Mouse (Mus musculus): Measurements from ENCODE around the gene Tsc22d2. TPM values are rescaled to one million over a fixed set of nuclear protein-coding genes. Genes with fewer than 3 reads are reported as not detected.

Tsc22d2 gene
- polyA plus RNA-seq, 1 experiment from 2014 or later = 13.6 TPM

GRCm38 (mm10) chr3:58382676-58383075 is 31.8 kb upstream of the Tsc22d2 start:
- H3K4me3 ChIP-seq (ENCODE audit: low read depth, low read length) = no peak overlapping the region
- no peaks in the 10 kb centered on the region for H3K27me3 ChIP-seq (ENCODE audit: control insufficient read depth, insufficient read depth, low read length)
- ATAC-seq (ENCODE audit: insufficient read depth, low FRiP score, low TSS enrichment) = no peak
- H3K9ac ChIP-seq (ENCODE audit: low read length) = no peak overlapping the region
- DNase-seq (ENCODE audit: low spot score) = no peak
- no peaks in the 10 kb centered on the region for H3K4me1 ChIP-seq (ENCODE audit: control insufficient read depth, insufficient read depth, low read length)
- no peaks in the 10 kb centered on the region for H3K9me3 ChIP-seq (ENCODE audit: control insufficient read depth, low read length)
- no peak overlapping the region for H3K27ac ChIP-seq (ENCODE audit: low read depth, low read length)
- 89% methylated on average over 1 of the region's 1 CpGs for WGBS
- H3K36me3 ChIP-seq (ENCODE audit: control insufficient read depth, insufficient read depth, low read length) = no peaks in the 10 kb centered on the region
- no peak overlapping the region for H3K4me2 ChIP-seq (ENCODE audit: low read depth)

DNA sequence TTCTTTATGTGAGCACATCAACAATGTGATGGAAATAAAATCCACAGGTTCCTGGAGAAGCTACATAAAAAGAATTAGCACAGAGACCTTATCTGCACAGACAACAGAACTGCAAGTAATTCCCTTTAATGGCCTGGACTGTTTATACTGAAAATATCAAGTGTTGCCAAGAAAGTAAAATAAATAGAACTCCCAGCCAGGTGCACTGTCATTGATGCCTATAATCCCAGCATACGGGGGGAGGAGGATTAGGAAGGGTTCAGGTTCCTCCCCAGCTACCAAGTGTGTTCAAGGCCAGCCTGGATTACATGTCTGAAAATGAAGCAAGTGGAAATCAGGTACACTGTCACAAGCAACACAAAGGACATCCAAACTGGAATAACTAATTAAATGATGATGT is 29.5 kb upstream of the Tsc22d2 start:
- H3K4me2 ChIP-seq (ENCODE audit: low read depth) = no peak overlapping the region
- no peak overlapping the region for H3K9ac ChIP-seq (ENCODE audit: low read length)
- H3K4me3 ChIP-seq (ENCODE audit: low read depth, low read length) = no peak overlapping the region
- no peaks in the 10 kb centered on the region for H3K36me3 ChIP-seq (ENCODE audit: control insufficient read depth, insufficient read depth, low read length)
- H3K27me3 ChIP-seq (ENCODE audit: control insufficient read depth, insufficient read depth, low read length) = no peaks in the 10 kb centered on the region
- DNase-seq (ENCODE audit: low spot score) = no peak
- ATAC-seq (ENCODE audit: insufficient read depth, low FRiP score, low TSS enrichment) = no peak
- no peaks in the 10 kb centered on the region for H3K9me3 ChIP-seq (ENCODE audit: control insufficient read depth, low read length)
- no peak overlapping the region for H3K27ac ChIP-seq (ENCODE audit: low read depth, low read length)
- no peaks in the 10 kb centered on the region for H3K4me1 ChIP-seq (ENCODE audit: control insufficient read depth, insufficient read depth, low read length)
- WGBS = 61% methylated on average over 1 of the region's 1 CpGs

- H3K9ac ChIP-seq (ENCODE audit: low read length) = no peak overlapping the region
- 86% methylated on average over 4 of the region's 4 CpGs for WGBS
- no peak overlapping the region for H3K4me2 ChIP-seq (ENCODE audit: low read depth)
- DNase-seq (ENCODE audit: low spot score) = no peak
- no peaks in the 10 kb centered on the region for H3K27me3 ChIP-seq (ENCODE audit: control insufficient read depth, insufficient read depth, low read length)
- ATAC-seq (ENCODE audit: insufficient read depth, low FRiP score, low TSS enrichment) = no peak
- H3K9me3 ChIP-seq (ENCODE audit: control insufficient read depth, low read length) = no peaks in the 10 kb centered on the region
- no peaks in the 10 kb centered on the region for H3K36me3 ChIP-seq (ENCODE audit: control insufficient read depth, insufficient read depth, low read length)
- H3K4me1 ChIP-seq (ENCODE audit: control insufficient read depth, insufficient read depth, low read length) = no peaks in the 10 kb centered on the region
- H3K27ac ChIP-seq (ENCODE audit: low read depth, low read length) = no peak overlapping the region
- no peak overlapping the region for H3K4me3 ChIP-seq (ENCODE audit: low read depth, low read length)
Observed at GRCm38 (mm10) chr3:58388731-58389130, 25.8 kb upstream of the Tsc22d2 start.

- no peak for ATAC-seq (ENCODE audit: insufficient read depth, low FRiP score, low TSS enrichment)
- H3K27me3 ChIP-seq (ENCODE audit: control insufficient read depth, insufficient read depth, low read length) = no peaks in the 10 kb centered on the region
- no peak overlapping the region for H3K27ac ChIP-seq (ENCODE audit: low read depth, low read length)
- H3K9me3 ChIP-seq (ENCODE audit: control insufficient read depth, low read length) = no peaks in the 10 kb centered on the region
- no peak overlapping the region for H3K9ac ChIP-seq (ENCODE audit: low read length)
- no peaks in the 10 kb centered on the region for H3K4me1 ChIP-seq (ENCODE audit: control insufficient read depth, insufficient read depth, low read length)
- H3K4me2 ChIP-seq (ENCODE audit: low read depth) = no peak overlapping the region
- no peak overlapping the region for H3K4me3 ChIP-seq (ENCODE audit: low read depth, low read length)
- WGBS = 80% methylated on average over 5 of the region's 5 CpGs
- no peaks in the 10 kb centered on the region for H3K36me3 ChIP-seq (ENCODE audit: control insufficient read depth, insufficient read depth, low read length)
- no peak for DNase-seq (ENCODE audit: low spot score)
Observed at GRCm38 (mm10) chr3:58398541-58398940, 16.0 kb upstream of the Tsc22d2 start.

GRCm38 (mm10) chr3:58399931-58400330 is 14.6 kb upstream of the Tsc22d2 start:
- no peaks in the 10 kb centered on the region for H3K36me3 ChIP-seq (ENCODE audit: control insufficient read depth, insufficient read depth, low read length)
- H3K4me2 ChIP-seq (ENCODE audit: low read depth) = no peak overlapping the region
- no peaks in the 10 kb centered on the region for H3K4me1 ChIP-seq (ENCODE audit: control insufficient read depth, insufficient read depth, low read length)
- 72% methylated on average over 3 of the region's 3 CpGs for WGBS
- H3K4me3 ChIP-seq (ENCODE audit: low read depth, low read length) = no peak overlapping the region
- H3K9me3 ChIP-seq (ENCODE audit: control insufficient read depth, low read length) = no peaks in the 10 kb centered on the region
- no peak overlapping the region for H3K9ac ChIP-seq (ENCODE audit: low read length)
- no peaks in the 10 kb centered on the region for H3K27me3 ChIP-seq (ENCODE audit: control insufficient read depth, insufficient read depth, low read length)
- ATAC-seq (ENCODE audit: insufficient read depth, low FRiP score, low TSS enrichment) = no peak
- H3K27ac ChIP-seq (ENCODE audit: low read depth, low read length) = no peak overlapping the region
- DNase-seq (ENCODE audit: low spot score) = no peak

DNA sequence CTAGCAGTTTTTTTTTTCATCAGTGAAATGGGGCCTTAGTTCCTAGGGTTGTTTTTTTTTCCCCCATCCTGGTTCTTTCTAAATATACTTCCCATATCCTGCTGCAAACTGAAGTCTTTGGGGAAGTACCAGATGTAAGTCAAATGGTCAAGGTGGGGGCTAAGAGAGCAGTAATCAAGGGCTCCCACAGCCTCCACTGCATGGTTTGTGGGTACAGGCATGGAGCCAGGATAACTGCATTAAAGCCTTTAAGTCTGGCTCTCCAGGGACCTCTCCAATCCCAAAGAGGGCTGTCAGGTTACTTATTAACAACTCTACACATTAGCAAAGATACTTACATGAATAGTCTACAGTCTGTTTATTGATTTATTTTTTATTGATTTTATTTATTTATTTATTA is 2.8 kb upstream of the Tsc22d2 start:
- Histone ChIP-seq H3K36me3 (ENCODE audit: control insufficient read depth, insufficient read depth, low read length) (no peaks in the 10 kb centered on the region), H3K4me1 (ENCODE audit: control insufficient read depth, insufficient read depth, low read length) (no peaks in the 10 kb centered on the region), H3K4me3 (ENCODE audit: low read depth, low read length) (no peak overlapping the region), H3K9me3 (ENCODE audit: control insufficient read depth, low read length) (no peaks in the 10 kb centered on the region), H3K27me3 (ENCODE audit: control insufficient read depth, insufficient read depth, low read length) (no peaks in the 10 kb centered on the region), H3K27ac (ENCODE audit: low read depth, low read length) (no peak overlapping the region), H3K4me2 (ENCODE audit: low read depth) (no peak overlapping the region), H3K9ac (ENCODE audit: low read length) (no peak overlapping the region)
- ATAC-seq (ENCODE audit: insufficient read depth, low FRiP score, low TSS enrichment) (no peak), DNase-seq (ENCODE audit: low spot score) (no peak)

DNA sequence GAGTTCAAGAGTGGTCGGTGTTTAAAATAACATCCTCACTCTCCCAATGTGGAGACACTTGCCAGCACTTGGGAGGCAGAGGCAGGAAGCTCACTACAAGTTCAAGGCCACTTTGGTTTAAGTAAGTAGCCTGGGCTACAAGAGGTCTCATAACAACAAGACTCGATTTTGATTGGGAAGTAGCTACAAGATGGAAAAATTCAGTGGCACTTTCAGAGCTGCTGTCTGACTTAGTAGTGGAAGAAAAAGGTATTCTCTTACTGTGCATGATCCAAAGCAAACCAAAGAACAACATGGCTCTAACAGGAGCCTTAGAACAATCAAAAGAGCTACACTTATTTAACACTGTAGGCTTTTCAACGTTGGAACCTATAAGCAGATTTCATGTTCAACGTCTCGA is 844 bp upstream of the Tsc22d2 start:
- Histone ChIP-seq H3K27ac (ENCODE audit: low read depth, low read length) (no peak overlapping the region), H3K4me2 (ENCODE audit: low read depth) (peak overlapping the region; percentile 98), H3K9me3 (ENCODE audit: control insufficient read depth, low read length) (no peaks in the 10 kb centered on the region), H3K9ac (ENCODE audit: low read length) (no peak overlapping the region; the same call in 1 of the 2 replicates), H3K36me3 (ENCODE audit: control insufficient read depth, insufficient read depth, low read length) (no peaks in the 10 kb centered on the region), H3K4me1 (ENCODE audit: control insufficient read depth, insufficient read depth, low read length) (0 out of 2 replicates have a peak, but pooled peaks cover 6% of the 10 kb centered on the region), H3K27me3 (ENCODE audit: control insufficient read depth, insufficient read depth, low read length) (no peaks in the 10 kb centered on the region), H3K4me3 (ENCODE audit: low read depth, low read length) (peak overlapping the region; percentile 98)
- DNase-seq (ENCODE audit: low spot score) (no peak), ATAC-seq (ENCODE audit: insufficient read depth, low FRiP score, low TSS enrichment) (no peak)
- 53% methylated on average over 5 of the region's 5 CpGs for WGBS

GRCm38 (mm10) chr3:58414986-58415883 is 720 bp downstream of the Tsc22d2 start:
- ATAC-seq (ENCODE audit: insufficient read depth, low FRiP score, low TSS enrichment) = peak; percentile 54
- under 1% methylated on average over 67 of the region's 113 CpGs for WGBS
- peak overlapping the region; percentile 98 for H3K4me3 ChIP-seq (ENCODE audit: low read depth, low read length)
- H3K27ac ChIP-seq (ENCODE audit: low read depth, low read length) = peak overlapping the region; percentile 98
- H3K4me1 ChIP-seq (ENCODE audit: control insufficient read depth, insufficient read depth, low read length) = peaks cover 8% of the 10 kb centered on the region; the same call in 1 of the 2 replicates
- H3K36me3 ChIP-seq (ENCODE audit: control insufficient read depth, insufficient read depth, low read length) = no peaks in the 10 kb centered on the region
- peak overlapping the region; percentile 98 for H3K4me2 ChIP-seq (ENCODE audit: low read depth)
- no peaks in the 10 kb centered on the region for H3K9me3 ChIP-seq (ENCODE audit: control insufficient read depth, low read length)
- H3K27me3 ChIP-seq (ENCODE audit: control insufficient read depth, insufficient read depth, low read length) = no peaks in the 10 kb centered on the region
- peak overlapping the region; percentile 93 for H3K9ac ChIP-seq (ENCODE audit: low read length)
- DNase-seq (ENCODE audit: low spot score) = peak; percentile 62

All from neural tube, embryonic 11.5 days (tissue).